Mouse (Mus musculus): ENCODE data around the gene Hexdc. TPM values are rescaled to one million over a fixed set of nuclear protein-coding genes. Genes with fewer than 3 reads are reported as not detected.

The Hexdc gene
- polyA plus RNA-seq, 1 experiment: 18.3 TPM

DNA sequence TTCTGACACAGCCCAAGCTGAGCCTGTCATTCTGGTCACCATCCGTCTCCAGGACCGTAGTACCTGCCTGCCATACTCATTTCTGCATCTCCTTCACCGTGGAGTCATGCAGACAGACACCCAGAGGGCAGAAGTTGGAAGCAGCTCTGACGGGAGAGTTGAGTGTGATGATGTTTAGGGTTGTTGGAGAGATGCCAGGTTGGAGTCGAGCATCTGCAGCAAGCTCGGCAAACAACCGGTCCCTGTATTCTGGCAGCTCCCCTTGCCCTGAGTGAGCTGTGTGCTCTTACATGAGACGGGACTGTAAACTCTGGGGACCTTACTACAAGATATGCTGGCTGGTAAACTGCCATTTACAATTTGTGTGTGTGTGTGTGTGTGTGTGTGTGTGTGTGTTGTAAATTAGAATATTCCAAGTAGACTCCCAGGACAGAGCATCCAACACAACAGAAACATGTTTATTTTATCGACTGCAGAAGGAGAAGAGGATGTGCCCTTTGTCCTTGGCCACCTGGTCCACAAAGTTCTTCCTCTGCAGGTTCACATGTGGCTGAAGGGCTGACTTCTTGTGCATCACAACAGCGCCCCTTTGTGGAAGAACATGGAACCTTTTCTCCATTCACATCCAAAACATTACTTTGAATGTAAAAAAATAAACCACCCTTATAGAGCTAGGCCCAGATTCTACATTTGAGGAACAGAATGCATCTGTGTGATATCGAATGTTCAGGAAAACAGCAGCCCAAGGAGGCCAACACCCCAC, 2.6 kb upstream of the Hexdc start:
- DNase-seq: peak; percentile 75
- H3K27me3 ChIP-seq (replicated peaks; ENCODE audit: control insufficient read depth, insufficient read depth, low read length): no peaks in the 10 kb centered on the region
- H3K4me1 ChIP-seq (ENCODE audit: control insufficient read depth, insufficient read depth, low read length): peaks cover 9% of the 10 kb centered on the region; the same call in 1 of the 2 replicates
- H3K4me3 ChIP-seq (ENCODE audit: insufficient read depth, low read depth, low read length): no peak overlapping the region
- no peaks in the 10 kb centered on the region for H3K36me3 ChIP-seq (ENCODE audit: control insufficient read depth, insufficient read depth, low read length)
- peak overlapping the region; percentile 45; the same call in 1 of the 2 replicates for H3K27ac ChIP-seq (ENCODE audit: insufficient read depth, low read depth, low read length)
- 42% methylated on average over 11 of the region's 11 CpGs for WGBS
- TF ChIP-seq CTCF (conservative IDR thresholded peaks at IDR 0.05; ENCODE audit: insufficient read depth, insufficient read length, low read depth, low read length) (peak; percentile 78), POLR2A (IDR thresholded peaks at IDR 0.05; ENCODE audit: low read depth, low read length) (no peak)

- Histone ChIP-seq H3K27ac (ENCODE audit: insufficient read depth, low read depth, low read length) (no peak overlapping the region), H3K27me3 (replicated peaks; ENCODE audit: control insufficient read depth, insufficient read depth, low read length) (no peaks in the 10 kb centered on the region), H3K4me3 (ENCODE audit: insufficient read depth, low read depth, low read length) (peak overlapping the region; percentile 73; the same call in 1 of the 2 replicates), H3K36me3 (ENCODE audit: control insufficient read depth, insufficient read depth, low read length) (no peaks in the 10 kb centered on the region), H3K4me1 (ENCODE audit: control insufficient read depth, insufficient read depth, low read length) (peaks cover 9% of the 10 kb centered on the region; the same call in 1 of the 2 replicates)
- no peak for DNase-seq
- no peak for TF ChIP-seq CTCF (conservative IDR thresholded peaks at IDR 0.05; ENCODE audit: insufficient read depth, insufficient read length, low read depth, low read length)
- no peak for TF ChIP-seq POLR2A (IDR thresholded peaks at IDR 0.05; ENCODE audit: low read depth, low read length)
- WGBS: 1% methylated on average over 5 of the region's 5 CpGs
Observed at GRCm38 (mm10) chr11:121203859-121204160, 423 bp upstream of the Hexdc start.

- no peak overlapping the region for H3K27ac ChIP-seq (ENCODE audit: insufficient read depth, low read depth, low read length)
- H3K36me3 ChIP-seq (ENCODE audit: control insufficient read depth, insufficient read depth, low read length): no peaks in the 10 kb centered on the region
- DNase-seq: no peak
- TF ChIP-seq CTCF (conservative IDR thresholded peaks at IDR 0.05; ENCODE audit: insufficient read depth, insufficient read length, low read depth, low read length) (no peak), POLR2A (IDR thresholded peaks at IDR 0.05; ENCODE audit: low read depth, low read length) (no peak)
- H3K27me3 ChIP-seq (replicated peaks; ENCODE audit: control insufficient read depth, insufficient read depth, low read length): no peaks in the 10 kb centered on the region
- H3K4me3 ChIP-seq (ENCODE audit: insufficient read depth, low read depth, low read length): no peak overlapping the region
- WGBS: 95% methylated on average over 3 of the region's 3 CpGs
- no peaks in the 10 kb centered on the region for H3K4me1 ChIP-seq (ENCODE audit: control insufficient read depth, insufficient read depth, low read length)
Observed at GRCm38 (mm10) chr11:121216831-121217230, 12.6 kb downstream of the Hexdc start.

GRCm38 (mm10) chr11:121219776-121220175, 15.5 kb downstream of the Hexdc start:
- DNase-seq: no peak
- WGBS: 91% methylated on average over 11 of the region's 11 CpGs
- no peaks in the 10 kb centered on the region; the same call in 1 of the 2 replicates for H3K36me3 ChIP-seq (ENCODE audit: control insufficient read depth, insufficient read depth, low read length)
- no peak overlapping the region for H3K4me3 ChIP-seq (ENCODE audit: insufficient read depth, low read depth, low read length)
- H3K27me3 ChIP-seq (replicated peaks; ENCODE audit: control insufficient read depth, insufficient read depth, low read length): no peaks in the 10 kb centered on the region
- no peak overlapping the region for H3K27ac ChIP-seq (ENCODE audit: insufficient read depth, low read depth, low read length)
- H3K4me1 ChIP-seq (ENCODE audit: control insufficient read depth, insufficient read depth, low read length): no peaks in the 10 kb centered on the region
- TF ChIP-seq CTCF (conservative IDR thresholded peaks at IDR 0.05; ENCODE audit: insufficient read depth, insufficient read length, low read depth, low read length) (no peak), POLR2A (IDR thresholded peaks at IDR 0.05; ENCODE audit: low read depth, low read length) (no peak)

- Histone ChIP-seq H3K36me3 (ENCODE audit: control insufficient read depth, insufficient read depth, low read length) (no peaks in the 10 kb centered on the region; the same call in 1 of the 2 replicates), H3K4me3 (ENCODE audit: insufficient read depth, low read depth, low read length) (no peak overlapping the region)
Observed at GRCm38 (mm10) chr11:121220771-121221170, 16.5 kb downstream of the Hexdc start.

DNA sequence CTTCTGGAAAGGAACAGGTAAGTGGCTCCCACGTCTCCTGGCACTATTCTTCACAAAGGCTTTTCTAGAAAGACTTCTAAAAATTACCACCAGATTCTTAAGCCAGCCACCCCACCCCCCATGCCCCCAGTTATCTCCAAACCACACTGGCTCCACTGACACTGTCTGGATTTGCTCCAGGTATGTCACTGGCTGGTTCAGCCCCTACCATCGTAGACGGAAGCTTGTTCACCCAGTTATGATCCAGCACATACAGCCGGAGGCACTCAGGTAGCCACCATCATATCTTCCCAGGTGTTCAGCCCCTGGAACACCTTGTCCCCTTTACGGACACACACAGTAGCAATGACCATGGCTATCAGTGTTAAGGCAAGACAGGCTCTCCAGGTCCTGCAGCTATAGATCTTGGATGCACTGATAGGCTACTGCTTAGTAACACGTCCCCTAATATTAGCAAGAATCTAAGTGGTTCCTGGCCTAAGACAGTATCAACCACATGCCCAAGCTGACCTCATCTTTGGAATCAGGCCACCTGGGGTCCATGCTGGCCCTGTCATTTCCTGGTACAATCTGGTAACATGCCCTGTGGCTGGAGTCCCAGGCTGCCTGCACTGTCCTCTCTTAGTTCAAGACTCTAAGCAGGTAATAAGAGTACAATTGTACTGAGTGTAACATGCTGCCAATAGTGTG, 17.2 kb downstream of the Hexdc start:
- no peaks in the 10 kb centered on the region; the same call in 1 of the 2 replicates for H3K36me3 ChIP-seq (ENCODE audit: control insufficient read depth, insufficient read depth, low read length)
- WGBS: 90% methylated on average over 6 of the region's 6 CpGs
- no peak overlapping the region for H3K27ac ChIP-seq (ENCODE audit: insufficient read depth, low read depth, low read length)
- TF ChIP-seq POLR2A (IDR thresholded peaks at IDR 0.05; ENCODE audit: low read depth, low read length): no peak
- H3K27me3 ChIP-seq (replicated peaks; ENCODE audit: control insufficient read depth, insufficient read depth, low read length): no peaks in the 10 kb centered on the region
- H3K4me1 ChIP-seq (ENCODE audit: control insufficient read depth, insufficient read depth, low read length): no peaks in the 10 kb centered on the region
- no peak overlapping the region for H3K4me3 ChIP-seq (ENCODE audit: insufficient read depth, low read depth, low read length)
- DNase-seq: no peak

More at GRCm38 (mm10) chr11:121220771-121221170, 16.5 kb downstream of the Hexdc start:
- DNase-seq: no peak
- 76% methylated on average over 5 of the region's 5 CpGs for WGBS
- Histone ChIP-seq H3K4me1 (ENCODE audit: control insufficient read depth, insufficient read depth, low read length) (no peaks in the 10 kb centered on the region), H3K27me3 (replicated peaks; ENCODE audit: control insufficient read depth, insufficient read depth, low read length) (no peaks in the 10 kb centered on the region), H3K27ac (ENCODE audit: insufficient read depth, low read depth, low read length) (no peak overlapping the region)
- no peak for TF ChIP-seq POLR2A (IDR thresholded peaks at IDR 0.05; ENCODE audit: low read depth, low read length)
- no peak for TF ChIP-seq CTCF (conservative IDR thresholded peaks at IDR 0.05; ENCODE audit: insufficient read depth, insufficient read length, low read depth, low read length)

Data from kidney, adult 2 months (tissue).